Mouse (Mus musculus): ENCODE results near the gene Ces1e.

Gene Ces1e

DNA sequence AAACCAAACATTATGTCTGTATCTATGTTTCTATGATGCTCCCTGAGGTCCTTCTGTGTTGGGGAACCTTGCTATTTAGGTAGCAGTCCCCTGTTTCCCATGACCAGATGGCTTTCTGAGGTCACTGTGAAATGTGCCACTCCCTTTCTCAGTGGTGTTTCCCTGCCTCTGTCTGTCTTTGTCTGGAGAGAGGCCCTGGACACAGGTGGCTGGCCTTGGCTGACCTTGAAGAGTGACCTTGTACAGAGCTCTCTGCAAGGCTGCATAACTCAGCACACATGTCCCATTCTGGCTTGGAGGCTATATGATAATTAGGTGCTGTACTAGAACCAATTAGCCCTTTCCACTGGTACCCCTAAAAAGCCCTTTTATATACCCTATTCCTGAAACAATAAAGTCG lies 52.8 kb downstream of the Ces1e start:
- DNase-seq (ENCODE audit: low read depth, low spot score): no peak

DNA sequence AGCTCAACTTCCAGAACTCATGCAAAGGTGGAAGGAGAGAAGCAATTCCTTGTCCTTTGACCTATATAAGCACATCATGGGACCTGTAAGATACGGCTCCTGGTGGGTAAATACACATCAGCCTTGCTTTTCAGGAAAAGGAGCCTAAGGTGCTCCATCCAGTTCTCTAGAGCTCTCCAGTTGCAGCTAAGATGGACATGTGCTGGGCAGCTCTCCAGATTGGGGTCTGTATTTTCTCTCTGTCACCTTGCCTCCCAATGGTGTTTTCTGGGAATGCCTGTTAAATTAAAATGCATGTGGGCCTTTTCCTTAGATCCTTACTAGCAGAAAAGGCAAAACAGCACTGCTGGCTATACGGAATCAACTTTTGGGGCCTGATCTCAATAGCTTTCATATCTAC lies 54.9 kb downstream of the Ces1e start:
- no peak for DNase-seq (ENCODE audit: low read depth, low spot score)

GRCm38 (mm10) chr8:93171846-93172590 lies 57.4 kb downstream of the Ces1e start:
- no peak for DNase-seq (ENCODE audit: low read depth, low spot score)

DNA sequence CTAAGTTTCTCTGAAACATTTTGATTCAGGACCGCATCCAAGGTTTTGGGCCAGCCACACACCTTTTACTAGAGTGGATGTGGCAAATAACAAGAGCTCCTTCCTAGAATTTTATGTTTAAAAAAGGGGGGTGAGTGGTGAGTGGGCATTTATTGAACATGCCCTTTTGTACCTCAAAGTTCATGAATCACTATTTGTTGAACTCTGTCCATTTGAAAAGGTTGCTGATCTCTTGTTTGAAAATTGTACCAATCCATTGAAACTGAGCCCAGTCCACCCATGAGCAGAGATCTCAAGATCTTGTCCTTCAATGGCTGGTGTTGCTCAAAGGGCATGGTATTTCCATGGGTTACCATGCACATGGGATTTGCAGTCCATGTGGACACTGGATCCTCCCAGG lies 66.1 kb downstream of the Ces1e start:
- DNase-seq (ENCODE audit: low read depth, low spot score): no peak

DNA sequence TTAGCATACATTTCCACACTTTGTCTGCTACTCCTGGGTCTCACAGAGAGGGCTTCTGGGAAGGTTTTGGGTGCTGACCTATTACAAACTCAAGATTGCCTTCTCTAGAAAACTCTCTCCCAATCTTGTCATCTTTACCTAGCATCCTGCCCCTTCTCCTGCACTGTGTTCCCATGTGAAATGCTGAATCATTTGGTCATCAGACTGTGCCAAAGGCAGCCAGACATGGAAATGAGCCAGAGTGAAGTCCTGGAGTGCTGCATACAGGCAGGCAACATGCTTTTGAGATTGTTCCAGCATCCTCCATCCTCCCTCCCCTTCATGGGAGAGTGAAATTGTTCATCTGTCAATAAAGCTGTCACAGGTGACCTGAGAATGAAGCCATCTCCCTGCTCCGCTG lies 78.0 kb downstream of the Ces1e start:
- DNase-seq (ENCODE audit: low read depth, low spot score): no peak

Data from c-Kit-negative CD71-positive TER-119-positive erythroid progenitor cells, embryonic 14.5 days (primary cell).